Mouse (Mus musculus): Measurements from ENCODE around the gene E2f1. TPM values are rescaled to one million over a fixed set of nuclear protein-coding genes. Genes with fewer than 3 reads are reported as not detected.

Gene E2f1
- total RNA-seq, 2 experiments from 2014 or later: 2.2 to 4.3 TPM

- no peak for DNase-seq
- intact Hi-C loops (cut with DNase I): loop anchor here (5.0 kb wide), 1 partner anchor 50 kb away; no protein-coding TSS in a partner anchor
Measured at GRCm38 (mm10) chr2:154557184-154557832, 12.4 kb downstream of the E2f1 start.

DNA sequence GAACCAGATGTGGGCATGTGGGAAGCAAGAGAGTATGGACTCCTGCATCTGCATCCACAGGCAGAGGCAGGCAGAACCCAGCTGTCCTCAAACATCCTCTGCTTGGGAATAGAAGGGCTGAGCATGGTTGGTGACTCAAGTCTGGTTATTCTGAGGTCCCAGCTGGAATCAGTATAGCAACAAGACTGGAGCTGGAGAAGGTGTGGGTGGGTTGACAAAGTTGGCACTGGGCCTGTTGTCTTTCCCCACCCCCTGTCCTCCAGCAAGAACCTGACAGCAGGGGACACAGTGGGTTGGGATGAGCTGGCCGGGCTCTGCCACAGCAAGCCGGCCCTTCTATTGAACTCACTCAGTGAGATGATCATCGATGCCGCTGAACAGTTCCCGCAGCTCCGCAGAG, 14.5 kb downstream of the E2f1 start:
- intact Hi-C loops (cut with DNase I): loop anchor here (5.0 kb wide), 1 partner anchor 52 kb away; no protein-coding TSS in a partner anchor
- no peak for DNase-seq

- DNase-seq: peak; percentile 65 to 68
- intact Hi-C loops (cut with DNase I): no loop called here
Measured at GRCm38 (mm10) chr2:154552424-154552907, 17.2 kb downstream of the E2f1 start.

GRCm38 (mm10) chr2:154551927-154552326, 17.8 kb downstream of the E2f1 start:
- DNase-seq: no peak
- intact Hi-C loops (cut with DNase I): no loop called here

DNA sequence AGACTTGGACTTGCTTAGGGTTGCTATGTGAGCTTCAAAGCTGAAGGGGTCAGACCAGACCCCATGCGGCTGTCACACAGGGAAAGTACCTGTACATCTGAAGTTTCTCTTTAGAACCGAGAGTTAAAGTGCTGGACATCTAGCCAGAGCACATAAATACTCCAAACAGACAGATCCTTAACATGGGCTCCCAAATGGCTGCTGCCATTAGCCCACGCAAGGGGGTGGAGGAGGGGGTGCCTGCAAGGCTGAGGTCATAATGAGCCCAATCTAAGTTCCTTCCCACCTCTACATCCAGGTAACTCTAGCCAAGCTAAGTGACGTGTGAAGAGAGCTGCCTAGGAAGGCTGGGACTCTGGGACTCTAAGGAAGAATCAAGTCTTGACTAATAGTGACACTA, 18.2 kb downstream of the E2f1 start, which contains the start of gene Actl10:
TSS of gene Actl10 (plus strand) at position 301 of the 400 bp plus-strand sequence.
- intact Hi-C loops (cut with DNase I): no loop called here
- no peak for DNase-seq

- intact Hi-C loops (cut with DNase I): no loop called here
- no peak for DNase-seq
Measured at GRCm38 (mm10) chr2:154550937-154551336, 18.8 kb downstream of the E2f1 start.

DNA sequence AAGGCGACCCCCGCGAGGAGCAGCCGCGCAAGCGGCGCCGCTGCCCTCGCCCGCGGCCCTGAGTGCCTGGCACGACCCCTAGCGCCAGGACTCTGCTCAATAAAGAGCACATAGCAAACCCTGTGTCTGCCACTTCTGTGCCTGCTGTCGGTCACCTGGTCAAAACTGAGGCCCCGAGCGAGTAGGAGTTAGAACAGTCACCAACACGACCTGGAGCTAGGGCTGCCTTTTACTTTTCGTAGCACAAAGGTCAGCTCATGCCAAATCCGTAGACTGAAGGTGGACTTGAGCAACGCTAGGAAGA, 19.9 kb downstream of the E2f1 start:
- intact Hi-C loops (cut with DNase I): no loop called here

DNA sequence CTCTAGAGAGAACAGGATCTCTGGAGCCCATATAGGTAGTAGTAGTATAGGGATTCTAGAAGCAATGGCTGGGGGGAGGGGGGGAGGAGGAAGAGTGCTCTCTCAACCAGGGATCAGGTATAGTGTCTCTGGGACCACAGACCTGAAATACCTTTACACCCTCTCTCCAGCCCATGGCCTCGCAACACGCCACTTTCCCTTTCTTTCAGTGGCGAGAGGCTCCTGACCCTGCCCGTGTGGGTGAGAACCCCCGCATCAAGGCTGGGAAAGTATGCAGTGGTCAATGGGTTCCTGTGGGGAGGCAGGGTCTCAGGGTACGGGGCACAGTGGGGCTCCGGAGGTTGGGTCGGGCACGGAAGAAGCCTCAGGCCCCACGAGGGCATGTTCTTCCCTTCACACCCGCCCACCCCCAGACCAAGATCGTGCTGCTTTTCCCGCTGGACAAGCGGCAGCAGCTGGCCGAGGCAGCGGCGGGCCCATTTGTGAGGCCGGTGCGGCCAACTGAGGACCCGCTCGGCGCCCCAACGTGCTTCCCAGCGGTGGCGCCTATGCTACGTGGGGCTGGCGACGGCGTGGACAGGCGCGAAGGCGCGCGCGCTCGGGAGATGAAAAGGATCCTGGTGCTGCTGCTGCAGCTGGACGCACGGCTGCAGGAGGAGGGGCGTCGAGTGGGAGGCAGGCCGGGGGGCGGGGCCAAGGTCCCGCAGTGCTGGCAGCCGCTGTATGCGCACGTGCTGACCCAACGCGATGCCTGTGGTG, 20.4 kb downstream of the E2f1 start:
- DNase-seq: peak; percentile 73 to 74
- intact Hi-C loops (cut with DNase I): no loop called here

More for the DNA sequence above, 19.9 kb downstream of the E2f1 start:
- DNase-seq: no peak

DNA sequence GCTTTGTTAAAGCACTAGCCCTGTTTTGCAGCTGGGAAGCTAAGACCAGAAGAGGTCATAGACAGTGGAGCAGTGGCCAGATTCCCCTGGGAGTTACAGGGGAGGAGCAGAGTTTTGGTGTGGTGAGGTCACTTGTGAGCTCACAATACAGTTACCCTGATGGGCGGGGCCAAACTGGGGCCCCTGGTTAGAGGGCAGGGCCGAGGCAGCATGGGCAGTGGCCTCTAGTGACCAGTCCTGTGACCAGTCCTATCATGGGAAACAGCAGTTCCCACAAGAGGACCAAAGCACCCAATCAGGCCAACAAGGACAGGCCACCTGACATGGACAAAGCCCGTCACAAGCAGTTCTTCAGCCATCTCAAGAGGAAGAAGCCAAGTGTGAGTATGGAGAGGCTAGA, 21.0 kb downstream of the E2f1 start:
- intact Hi-C loops (cut with DNase I): no loop called here
- peak; percentile 31 to 53 for DNase-seq

DNA sequence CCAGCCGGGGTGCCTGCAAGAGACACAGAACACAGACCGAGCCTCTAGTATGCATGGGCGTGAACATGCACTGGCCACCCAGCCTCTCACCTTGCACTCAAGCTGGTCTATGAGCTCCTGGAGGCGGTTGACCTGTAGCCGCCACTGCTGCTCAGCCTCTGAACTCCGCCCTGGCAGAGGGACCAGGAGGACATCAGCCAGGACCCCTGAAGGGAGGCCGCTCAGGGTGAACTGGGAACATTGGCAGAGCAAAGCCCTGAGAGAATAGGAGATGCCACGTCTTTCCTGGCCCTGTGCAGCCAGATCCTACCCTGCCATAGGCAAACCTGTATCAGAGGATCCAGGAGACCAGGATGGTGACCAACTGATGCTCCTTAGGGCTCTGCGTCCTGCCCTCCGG, 23.0 kb downstream of the E2f1 start, which contains the start of gene 1700003F12Rik:
TSS of gene 1700003F12Rik (plus strand) at position 375 of the 400 bp plus-strand sequence.
- no peak for DNase-seq
- intact Hi-C loops (cut with DNase I): no loop called here

DNA sequence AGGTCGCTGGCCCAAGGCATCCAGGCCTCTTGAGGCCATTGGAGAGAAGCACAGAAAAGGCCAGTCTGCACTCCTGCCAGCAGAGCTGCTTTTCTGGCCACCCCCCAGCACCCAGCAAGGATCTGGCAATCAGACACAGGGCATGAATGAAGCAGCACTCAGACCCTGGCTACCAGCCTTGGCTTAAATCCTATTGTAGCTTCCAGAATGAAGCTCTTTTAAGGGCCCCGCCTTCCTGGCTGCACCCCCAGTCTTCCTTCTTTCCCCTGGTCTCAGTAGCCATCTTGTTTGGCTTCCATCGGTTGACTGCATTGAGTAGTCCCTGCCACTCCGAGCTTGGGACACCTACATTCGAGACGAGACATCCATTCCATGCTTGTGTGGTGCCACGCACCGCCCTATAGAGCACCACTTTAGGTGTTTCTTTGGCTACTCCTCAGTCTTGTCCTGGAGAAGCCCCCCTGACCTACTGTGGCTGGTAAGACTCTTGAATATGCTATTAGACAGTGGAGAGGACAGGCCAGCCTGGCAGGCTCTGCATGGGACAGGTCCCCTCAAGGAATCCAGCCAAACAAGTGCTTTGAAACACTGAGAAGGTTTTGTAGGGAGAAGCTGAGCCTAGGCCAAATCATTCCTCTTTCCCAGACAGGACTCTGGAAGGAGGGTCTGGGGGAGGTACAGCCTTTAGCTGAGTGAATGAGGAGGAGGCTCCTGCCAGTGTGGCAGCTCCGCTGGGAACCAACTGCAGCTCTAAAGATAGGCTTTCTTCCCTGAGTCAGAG, 25.9 kb downstream of the E2f1 start:
- peak; percentile 65 to 79 for DNase-seq
- intact Hi-C loops (cut with DNase I): no loop called here

GRCm38 (mm10) chr2:154541630-154542029, 28.1 kb downstream of the E2f1 start:
- no peak for DNase-seq
- intact Hi-C loops (cut with DNase I): no loop called here

DNA sequence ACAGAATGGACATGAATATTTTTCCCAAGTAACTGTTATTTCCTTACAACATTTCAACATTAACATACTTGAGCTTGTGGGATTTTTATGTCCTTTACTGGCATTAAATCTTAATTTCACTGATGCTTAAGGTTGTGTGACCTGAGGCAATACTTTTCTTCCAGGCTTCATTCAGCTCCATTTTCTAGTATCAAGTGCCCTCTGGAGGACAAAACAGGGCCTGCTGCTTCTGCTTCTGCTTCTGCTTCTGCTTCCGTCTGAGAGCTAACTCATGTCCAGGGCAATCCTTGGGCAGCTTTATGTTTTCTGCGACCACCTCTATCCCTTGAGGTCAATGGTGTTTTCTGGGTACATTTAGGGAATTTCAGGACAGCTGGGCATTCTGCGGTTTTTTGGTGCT, 30.0 kb downstream of the E2f1 start:
- DNase-seq: peak; percentile 34 to 61
- intact Hi-C loops (cut with DNase I): loop anchor here (2.0 kb wide), 1 partner anchor 123 kb away; no protein-coding TSS in a partner anchor

GRCm38 (mm10) chr2:154538710-154539109, 31.0 kb downstream of the E2f1 start:
- no peak for DNase-seq
- intact Hi-C loops (cut with DNase I): loop anchor here (2.0 kb wide), 1 partner anchor 122 kb away; no protein-coding TSS in a partner anchor

GRCm38 (mm10) chr2:154538310-154538709, 31.4 kb downstream of the E2f1 start:
- peak in 1 of 2 experiments; percentile 44 for DNase-seq
- intact Hi-C loops (cut with DNase I): loop anchor here (2.0 kb wide), 1 partner anchor 122 kb away; no protein-coding TSS in a partner anchor

DNA sequence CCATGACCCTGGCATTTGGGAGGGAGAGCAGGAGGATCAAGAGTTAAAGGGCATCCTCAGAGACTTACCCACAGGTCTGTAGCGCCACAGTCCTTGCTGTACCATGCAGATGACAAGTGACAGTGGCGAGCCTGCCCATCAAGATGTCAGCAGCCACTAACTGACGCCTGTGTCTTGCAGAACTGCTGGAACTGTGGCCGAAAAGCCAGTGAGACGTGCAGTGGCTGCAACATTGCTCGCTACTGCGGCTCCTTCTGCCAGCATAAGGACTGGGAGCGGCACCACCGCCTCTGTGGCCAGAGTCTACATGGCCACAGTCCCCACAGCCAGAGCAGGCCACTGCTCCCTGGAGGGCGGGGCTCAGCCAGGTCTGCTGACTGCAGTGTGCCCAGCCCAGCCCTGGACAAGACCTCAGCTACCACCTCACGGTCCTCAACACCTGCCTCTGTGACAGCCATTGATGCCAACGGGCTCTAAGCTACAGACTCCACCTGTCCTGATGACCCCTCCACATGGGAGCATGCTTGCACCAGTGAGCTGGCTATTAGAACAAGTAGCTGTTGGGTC, 34.9 kb downstream of the E2f1 start:
- intact Hi-C loops (cut with DNase I): no loop called here
- DNase-seq: peak in 1 of 2 experiments; percentile 18

- intact Hi-C loops (cut with DNase I): no loop called here
- DNase-seq: no peak
Measured at GRCm38 (mm10) chr2:154532888-154533287, 36.8 kb downstream of the E2f1 start.

DNA sequence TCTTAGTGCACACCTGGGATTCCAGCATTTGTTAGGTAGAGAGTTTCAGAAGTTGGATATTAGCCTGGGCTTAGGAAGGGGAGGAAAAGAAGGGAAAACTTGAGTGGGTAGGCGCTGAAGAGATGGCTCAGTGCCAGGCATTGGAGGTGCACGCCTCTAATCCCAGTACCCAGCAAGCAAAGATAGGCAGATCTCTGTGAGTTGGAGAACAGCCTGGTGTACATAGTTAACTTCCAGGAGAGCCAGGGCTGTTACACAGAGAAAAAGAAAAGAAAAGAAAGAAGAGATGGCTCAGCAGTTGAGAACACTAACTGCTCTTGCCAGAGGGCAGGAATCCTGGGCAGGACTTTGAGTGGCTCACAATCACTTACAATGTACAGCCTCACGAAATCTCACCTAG, 43.2 kb downstream of the E2f1 start:
- DNase-seq: no peak
- intact Hi-C loops (cut with DNase I): no loop called here

- intact Hi-C loops (cut with DNase I): no loop called here
- no peak for DNase-seq
Measured at GRCm38 (mm10) chr2:154525285-154525684, 44.4 kb downstream of the E2f1 start.

- intact Hi-C loops (cut with DNase I): no loop called here
- DNase-seq: no peak
Measured at GRCm38 (mm10) chr2:154522334-154522733, 47.4 kb downstream of the E2f1 start.
